Mouse (Mus musculus) lung, embryonic 16.5 days (tissue): ENCODE results near the gene Jpt1. TPM values are rescaled to one million over a fixed set of nuclear protein-coding genes. Genes with fewer than 3 reads are reported as not detected.
"Not testable (repeated sequence)": the region's sequence is repeated elsewhere in the genome, so short reads cannot be mapped to it uniquely, and the experiment has no call there.

Source experiments
- ATAC-seq: fragments of 200-750 bp; cut with Nextera tagmentation; 2 replicates; pipeline ENCODE4 v1.8.0; 2017; ENCODE audit warnings: low read depth, mild to moderate bottlenecking, moderate library complexity
- H3K27ac ChIP-seq: fragments of 300-500 bp; sonication (generic); 2 replicates; pipeline ENCODE4 v1.5.1; 2014; ENCODE audit warnings: mild to moderate bottlenecking, control low read depth, low read length
- H3K27me3 ChIP-seq: fragments of 300-500 bp; sonication (generic); 2 replicates; pipeline ENCODE4 v1.6.1; 2014; ENCODE audit warnings: low read depth, low read length, mixed read lengths; ENCODE audit not compliant: control insufficient read depth, insufficient read depth
- H3K36me3 ChIP-seq: fragments of 300-500 bp; sonication (generic); 2 replicates; pipeline ENCODE4 v1.6.1; 2014; ENCODE audit warnings: low read length; ENCODE audit not compliant: control insufficient read depth, insufficient read depth
- H3K4me1 ChIP-seq: fragments of 300-500 bp; sonication (generic); replicated peaks from 2 replicates; pipeline ENCODE4 v1.6.1; 2014; ENCODE audit warnings: low read length, mixed read lengths; ENCODE audit not compliant: control insufficient read depth, insufficient read depth
- H3K4me2 ChIP-seq: fragments of 300-500 bp; sonication (generic); 2 replicates; pipeline ENCODE4 v1.6.1; 2014; ENCODE audit warnings: low read depth, low read length, control low read depth
- H3K4me3 ChIP-seq: fragments of 300-500 bp; sonication (generic); 2 replicates; pipeline ENCODE4 v1.5.1; 2014; ENCODE audit warnings: mild to moderate bottlenecking, low read length, control low read depth
- H3K9ac ChIP-seq: fragments of 300-500 bp; sonication (generic); 2 replicates; pipeline ENCODE4 v1.6.1; 2014; ENCODE audit warnings: low read length, control low read depth
- H3K9me3 ChIP-seq: fragments of 300-500 bp; sonication (generic); 2 replicates; pipeline ENCODE4 v1.6.1; 2016; ENCODE audit warnings: low read length; ENCODE audit not compliant: control insufficient read depth
- WGBS: fragments of 180-500 bp; shearing (Covaris S2); extraction: QIAGEN DNeasy Blood & Tissue Kit; methylation state at CpG from one replicate; pipeline ENCODE4 v1.1.7; 2014; 5-methylcytosine and 5-hydroxymethylcytosine counted together
- polyA plus RNA-seq: library from polyadenylated mRNA; unstranded; fragments of >200 nt; fragmentation: Nextera tagmentation; extraction: Ambion mirVana; gene quantifications from 2 replicates; pipeline ENCODE4 v1.2.1, GENCODE M21; 2015

Gene Jpt1
- polyA plus RNA-seq, 1 experiment from 2014 or later: 460 TPM

GRCm38 (mm10) chr11:115502636-115503035, 11.6 kb downstream of the Jpt1 start:
- no peaks in the 10 kb centered on the region for H3K27me3 ChIP-seq
- H3K9ac ChIP-seq: no peak overlapping the region
- 87% methylated on average over 6 of the region's 6 CpGs for WGBS
- no peak overlapping the region for H3K27ac ChIP-seq
- H3K4me2 ChIP-seq: no peak overlapping the region
- H3K36me3 ChIP-seq: peaks cover 29% of the 10 kb centered on the region
- H3K9me3 ChIP-seq: no peaks in the 10 kb centered on the region
- ATAC-seq: no peak
- 0 out of 2 replicates have a peak, but pooled peaks cover 2% of the 10 kb centered on the region for H3K4me1 ChIP-seq
- no peak overlapping the region for H3K4me3 ChIP-seq

DNA sequence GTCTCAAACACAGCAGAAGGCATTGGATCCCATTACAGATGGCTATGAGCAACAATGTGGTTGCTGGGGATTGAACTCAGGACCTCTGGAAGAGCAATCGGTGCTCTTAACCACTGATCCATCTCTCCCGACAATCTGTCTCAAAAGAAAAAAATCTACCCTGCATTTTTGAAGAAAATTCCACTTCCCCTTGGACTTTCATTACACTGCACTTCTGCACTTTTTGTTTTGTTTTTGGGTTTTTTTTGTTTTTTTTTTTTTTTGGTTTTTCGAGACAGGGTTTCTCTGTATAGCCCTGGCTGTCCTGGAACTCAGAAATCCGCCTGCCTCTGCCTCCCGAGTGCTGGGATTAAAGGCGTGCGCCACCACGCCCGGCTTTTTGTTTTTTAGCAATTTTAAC, 17.6 kb downstream of the Jpt1 start:
- H3K9me3 ChIP-seq, H3K9ac ChIP-seq, ATAC-seq, H3K27me3 ChIP-seq, H3K4me3 ChIP-seq, H3K4me2 ChIP-seq, H3K4me1 ChIP-seq, H3K27ac ChIP-seq: not testable (repeated sequence)
- peaks cover 25% of the 10 kb centered on the region for H3K36me3 ChIP-seq
- WGBS: 89% methylated on average over 9 of the region's 9 CpGs

GRCm38 (mm10) chr11:115492387-115492786, 21.8 kb downstream of the Jpt1 start:
- 19% methylated on average over 6 of the region's 6 CpGs for WGBS
- peaks cover 11% of the 10 kb centered on the region for H3K4me1 ChIP-seq
- peak overlapping the region; percentile 84 for H3K4me2 ChIP-seq
- no peak for ATAC-seq
- H3K27me3 ChIP-seq: no peaks in the 10 kb centered on the region
- H3K27ac ChIP-seq: no peak overlapping the region
- peak overlapping the region; percentile 82 for H3K4me3 ChIP-seq
- no peaks in the 10 kb centered on the region for H3K9me3 ChIP-seq
- H3K9ac ChIP-seq: peak overlapping the region; percentile 76
- H3K36me3 ChIP-seq: peaks cover 5% of the 10 kb centered on the region

DNA sequence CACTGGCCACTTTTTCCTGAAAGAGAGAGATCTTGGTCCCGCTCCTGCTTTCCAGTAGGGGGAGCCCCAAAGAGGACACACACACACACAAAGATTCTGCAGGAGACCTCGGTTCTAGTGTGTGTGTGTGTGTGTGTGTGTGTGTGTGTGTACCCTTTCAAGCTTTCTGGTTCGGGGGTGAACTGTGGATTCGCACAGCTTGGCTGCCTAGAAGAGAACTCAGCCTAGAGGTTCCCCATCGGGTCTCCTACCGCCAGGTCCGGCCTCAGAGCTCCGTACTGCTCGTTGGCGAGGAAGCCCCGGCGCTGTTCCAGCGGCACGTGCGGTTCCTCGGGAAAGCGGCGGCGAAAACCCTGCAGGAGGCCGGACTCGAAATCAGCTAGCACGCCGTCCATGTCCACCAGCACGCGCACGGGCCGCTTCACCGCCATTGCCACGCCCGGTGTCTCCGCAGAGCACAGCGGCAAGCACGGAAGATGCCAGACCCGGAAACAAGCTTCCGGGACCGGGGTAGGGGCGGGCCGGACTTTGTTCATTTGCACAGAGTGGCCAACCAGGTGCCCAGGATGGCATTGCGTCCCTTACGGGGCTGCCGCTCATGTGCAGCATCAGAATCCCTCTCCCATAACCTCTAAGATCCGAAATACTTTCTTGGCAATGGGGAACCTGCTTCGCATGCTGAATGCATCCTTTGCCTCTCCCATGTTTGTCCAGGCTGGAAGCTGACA, 22.7 kb downstream of the Jpt1 start, which contains the start of gene Nt5c:
TSS of gene Nt5c (minus strand) at position 507 of the 728 bp plus-strand sequence.
- Histone ChIP-seq H3K27ac (peak within 1 kb of the TSS; percentile 85), H3K4me2 (peak within 1 kb of the TSS; percentile 84), H3K36me3 (no peaks in the 10 kb centered on the region), H3K4me1 (peaks cover 11% of the 10 kb centered on the region), H3K9ac (peak within 1 kb of the TSS; percentile 76), H3K27me3 (no peaks in the 10 kb centered on the region), H3K4me3 (peak within 1 kb of the TSS; percentile 82), H3K9me3 (no peaks in the 10 kb centered on the region)
- WGBS: under 1% methylated on average over 43 of the region's 43 CpGs
- peak; percentile 92 for ATAC-seq

- H3K36me3 ChIP-seq: no peaks in the 10 kb centered on the region
- ATAC-seq: peak; percentile 15; the same call in 1 of the 2 replicates
- WGBS: 22% methylated on average over 25 of the region's 25 CpGs
Observed at GRCm38 (mm10) chr11:115490441-115491355, 23.5 kb downstream of the Jpt1 start.

GRCm38 (mm10) chr11:115488551-115489104, 25.6 kb downstream of the Jpt1 start:
- Histone ChIP-seq H3K4me3 (no peak overlapping the region), H3K36me3 (no peaks in the 10 kb centered on the region), H3K4me2 (no peak overlapping the region), H3K9me3 (no peaks in the 10 kb centered on the region), H3K4me1 (peaks cover 11% of the 10 kb centered on the region), H3K27ac (no peak overlapping the region), H3K9ac (no peak overlapping the region), H3K27me3 (no peaks in the 10 kb centered on the region)
- no peak for ATAC-seq
- WGBS: 85% methylated on average over 19 of the region's 19 CpGs

More at GRCm38 (mm10) chr11:115490441-115491355, 23.5 kb downstream of the Jpt1 start:
- Histone ChIP-seq H3K4me3 (peak overlapping the region; percentile 82), H3K27me3 (no peaks in the 10 kb centered on the region), H3K9me3 (no peaks in the 10 kb centered on the region), H3K4me1 (peaks cover 11% of the 10 kb centered on the region), H3K27ac (peak overlapping the region; percentile 85; the same call in 1 of the 2 replicates), H3K4me2 (peak overlapping the region; percentile 84), H3K9ac (peak overlapping the region; percentile 76)

DNA sequence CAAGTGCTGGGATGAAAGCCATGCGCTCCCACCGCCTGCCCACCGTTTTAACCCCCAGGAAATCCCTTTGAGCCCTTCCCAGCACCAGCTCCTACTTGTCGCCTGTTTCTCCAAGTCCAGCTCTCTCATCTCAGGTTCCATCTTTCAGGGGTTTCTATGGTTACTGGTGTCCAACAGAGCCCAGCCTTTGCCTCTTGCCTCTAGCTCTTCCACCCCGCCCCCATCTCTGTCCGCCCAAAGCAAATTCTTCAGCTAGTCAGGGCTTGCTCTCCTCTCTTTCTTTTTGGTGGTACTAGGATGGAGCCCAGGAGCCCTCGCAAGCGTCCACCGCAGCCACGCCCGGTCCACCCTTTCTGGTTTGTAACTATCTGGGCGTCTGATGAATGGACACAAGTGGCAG, 29.0 kb downstream of the Jpt1 start:
- Histone ChIP-seq H3K27ac (no peak overlapping the region), H3K4me1 (no peaks in the 10 kb centered on the region), H3K4me2 (no peak overlapping the region), H3K4me3 (no peak overlapping the region), H3K27me3 (no peaks in the 10 kb centered on the region), H3K9me3 (no peaks in the 10 kb centered on the region), H3K36me3 (no peaks in the 10 kb centered on the region), H3K9ac (no peak overlapping the region)
- ATAC-seq: no peak
- 62% methylated on average over 12 of the region's 12 CpGs for WGBS

- Histone ChIP-seq H3K4me1 (no peaks in the 10 kb centered on the region), H3K9ac (no peak overlapping the region), H3K27me3 (no peaks in the 10 kb centered on the region), H3K4me2 (no peak overlapping the region), H3K4me3 (no peak overlapping the region), H3K27ac (no peak overlapping the region), H3K36me3 (no peaks in the 10 kb centered on the region), H3K9me3 (no peaks in the 10 kb centered on the region)
- ATAC-seq: no peak
- WGBS: 17% methylated on average over 6 of the region's 6 CpGs
Observed at GRCm38 (mm10) chr11:115483726-115484125, 30.5 kb downstream of the Jpt1 start.

GRCm38 (mm10) chr11:115483278-115483677, 30.9 kb downstream of the Jpt1 start:
- Histone ChIP-seq H3K4me1 (no peaks in the 10 kb centered on the region), H3K27me3 (no peaks in the 10 kb centered on the region), H3K4me2 (no peak overlapping the region), H3K27ac (no peak overlapping the region), H3K9ac (no peak overlapping the region), H3K36me3 (no peaks in the 10 kb centered on the region), H3K4me3 (no peak overlapping the region), H3K9me3 (no peaks in the 10 kb centered on the region)
- WGBS: 71% methylated on average over 11 of the region's 11 CpGs
- ATAC-seq: no peak
